Mouse (Mus musculus): ENCODE results near the gene Edn2. TPM values are rescaled to one million over a fixed set of nuclear protein-coding genes. Genes with fewer than 3 reads are reported as not detected.

Edn2 gene
- polyA plus RNA-seq, 1 experiment, result not detected

- DNase-seq (ENCODE audit: low read depth in 1 of 2, low spot score in 2 of 2), result no peak
- Histone ChIP-seq H3K36me3 (ENCODE audit: control insufficient read depth, insufficient read depth, low read length) (no peaks in the 10 kb centered on the region), H3K4me1 (ENCODE audit: control insufficient read depth, insufficient read depth, insufficient read length) (peaks cover 2% of the 10 kb centered on the region), H3K27me3 (ENCODE audit: control insufficient read depth, insufficient read depth, low read length) (no peaks in the 10 kb centered on the region), H3K27ac (ENCODE audit: insufficient read depth, low read length) (no peak overlapping the region), H3K4me3 (ENCODE audit: extremely low read depth, insufficient read depth, insufficient read length) (no peak overlapping the region)
- 86% methylated on average over 3 of the region's 3 CpGs for WGBS
- no peak for TF ChIP-seq POLR2A (IDR thresholded peaks at IDR 0.05; ENCODE audit: low read depth, low read length)
- no peak for TF ChIP-seq CTCF (IDR thresholded peaks at IDR 0.05; ENCODE audit: extremely low read depth, insufficient read depth, insufficient read length, insufficient replicate concordance)
Observed at GRCm38 (mm10) chr4:120153736-120154135, 7.3 kb upstream of the Edn2 start.

GRCm38 (mm10) chr4:120158714-120159310, 2.2 kb upstream of the Edn2 start:
- Histone ChIP-seq H3K27ac (ENCODE audit: insufficient read depth, low read length) (no peak overlapping the region), H3K4me1 (ENCODE audit: control insufficient read depth, insufficient read depth, insufficient read length) (no peaks in the 10 kb centered on the region), H3K27me3 (ENCODE audit: control insufficient read depth, insufficient read depth, low read length) (no peaks in the 10 kb centered on the region), H3K4me3 (ENCODE audit: extremely low read depth, insufficient read depth, insufficient read length) (no peak overlapping the region), H3K36me3 (ENCODE audit: control insufficient read depth, insufficient read depth, low read length) (no peaks in the 10 kb centered on the region)
- DNase-seq (ENCODE audit: low read depth in 1 of 2, low spot score in 2 of 2), result no peak
- WGBS, result 89% methylated on average over 5 of the region's 5 CpGs
- no peak for TF ChIP-seq CTCF (IDR thresholded peaks at IDR 0.05; ENCODE audit: extremely low read depth, insufficient read depth, insufficient read length, insufficient replicate concordance)
- no peak for TF ChIP-seq POLR2A (IDR thresholded peaks at IDR 0.05; ENCODE audit: low read depth, low read length)

- DNase-seq (ENCODE audit: low read depth in 1 of 2, low spot score in 2 of 2), result no peak
- Histone ChIP-seq H3K27me3 (ENCODE audit: control insufficient read depth, insufficient read depth, low read length) (no peaks in the 10 kb centered on the region), H3K4me1 (ENCODE audit: control insufficient read depth, insufficient read depth, insufficient read length) (no peaks in the 10 kb centered on the region), H3K27ac (ENCODE audit: insufficient read depth, low read length) (no peak overlapping the region), H3K4me3 (ENCODE audit: extremely low read depth, insufficient read depth, insufficient read length) (no peak overlapping the region), H3K36me3 (ENCODE audit: control insufficient read depth, insufficient read depth, low read length) (no peaks in the 10 kb centered on the region)
- WGBS, result 91% methylated on average over 8 of the region's 8 CpGs
- no peak for TF ChIP-seq CTCF (IDR thresholded peaks at IDR 0.05; ENCODE audit: extremely low read depth, insufficient read depth, insufficient read length, insufficient replicate concordance)
- no peak for TF ChIP-seq POLR2A (IDR thresholded peaks at IDR 0.05; ENCODE audit: low read depth, low read length)
Observed at GRCm38 (mm10) chr4:120162586-120162985, 1.6 kb downstream of the Edn2 start.

GRCm38 (mm10) chr4:120163242-120163641, 2.2 kb downstream of the Edn2 start:
- 69% methylated on average over 11 of the region's 11 CpGs for WGBS
- TF ChIP-seq CTCF (IDR thresholded peaks at IDR 0.05; ENCODE audit: extremely low read depth, insufficient read depth, insufficient read length, insufficient replicate concordance) (no peak), POLR2A (IDR thresholded peaks at IDR 0.05; ENCODE audit: low read depth, low read length) (no peak)
- Histone ChIP-seq H3K36me3 (ENCODE audit: control insufficient read depth, insufficient read depth, low read length) (no peaks in the 10 kb centered on the region), H3K4me3 (ENCODE audit: extremely low read depth, insufficient read depth, insufficient read length) (no peak overlapping the region), H3K27me3 (ENCODE audit: control insufficient read depth, insufficient read depth, low read length) (no peaks in the 10 kb centered on the region), H3K4me1 (ENCODE audit: control insufficient read depth, insufficient read depth, insufficient read length) (no peaks in the 10 kb centered on the region), H3K27ac (ENCODE audit: insufficient read depth, low read length) (no peak overlapping the region)
- DNase-seq (ENCODE audit: low read depth in 1 of 2, low spot score in 2 of 2), result no peak

GRCm38 (mm10) chr4:120164316-120164715, 3.3 kb downstream of the Edn2 start:
- H3K36me3 ChIP-seq (ENCODE audit: control insufficient read depth, insufficient read depth, low read length), result no peaks in the 10 kb centered on the region
- no peak overlapping the region for H3K27ac ChIP-seq (ENCODE audit: insufficient read depth, low read length)
- H3K27me3 ChIP-seq (ENCODE audit: control insufficient read depth, insufficient read depth, low read length), result no peaks in the 10 kb centered on the region
- TF ChIP-seq POLR2A (IDR thresholded peaks at IDR 0.05; ENCODE audit: low read depth, low read length) (no peak), CTCF (IDR thresholded peaks at IDR 0.05; ENCODE audit: extremely low read depth, insufficient read depth, insufficient read length, insufficient replicate concordance) (no peak)
- H3K4me3 ChIP-seq (ENCODE audit: extremely low read depth, insufficient read depth, insufficient read length), result no peak overlapping the region
- DNase-seq (ENCODE audit: low read depth in 1 of 2, low spot score in 2 of 2), result no peak
- no peaks in the 10 kb centered on the region for H3K4me1 ChIP-seq (ENCODE audit: control insufficient read depth, insufficient read depth, insufficient read length)
- WGBS, result 85% methylated on average over 5 of the region's 5 CpGs

GRCm38 (mm10) chr4:120167778-120168177, 6.8 kb downstream of the Edn2 start:
- DNase-seq (ENCODE audit: low read depth in 1 of 2, low spot score in 2 of 2), result no peak
- Histone ChIP-seq H3K27me3 (ENCODE audit: control insufficient read depth, insufficient read depth, low read length) (no peaks in the 10 kb centered on the region), H3K4me1 (ENCODE audit: control insufficient read depth, insufficient read depth, insufficient read length) (no peaks in the 10 kb centered on the region), H3K4me3 (ENCODE audit: extremely low read depth, insufficient read depth, insufficient read length) (no peak overlapping the region), H3K27ac (ENCODE audit: insufficient read depth, low read length) (no peak overlapping the region), H3K36me3 (ENCODE audit: control insufficient read depth, insufficient read depth, low read length) (no peaks in the 10 kb centered on the region)
- WGBS, result 95% methylated on average over 6 of the region's 6 CpGs
- TF ChIP-seq CTCF (IDR thresholded peaks at IDR 0.05; ENCODE audit: extremely low read depth, insufficient read depth, insufficient read length, insufficient replicate concordance) (no peak), POLR2A (IDR thresholded peaks at IDR 0.05; ENCODE audit: low read depth, low read length) (no peak)

- TF ChIP-seq CTCF (IDR thresholded peaks at IDR 0.05; ENCODE audit: extremely low read depth, insufficient read depth, insufficient read length, insufficient replicate concordance), result no peak
- TF ChIP-seq POLR2A (IDR thresholded peaks at IDR 0.05; ENCODE audit: low read depth, low read length), result no peak
- Histone ChIP-seq H3K4me1 (ENCODE audit: control insufficient read depth, insufficient read depth, insufficient read length) (no peaks in the 10 kb centered on the region), H3K36me3 (ENCODE audit: control insufficient read depth, insufficient read depth, low read length) (no peaks in the 10 kb centered on the region), H3K27me3 (ENCODE audit: control insufficient read depth, insufficient read depth, low read length) (no peaks in the 10 kb centered on the region), H3K27ac (ENCODE audit: insufficient read depth, low read length) (no peak overlapping the region), H3K4me3 (ENCODE audit: extremely low read depth, insufficient read depth, insufficient read length) (no peak overlapping the region)
- WGBS, result 93% methylated on average over 4 of the region's 4 CpGs
- no peak for DNase-seq (ENCODE audit: low read depth in 1 of 2, low spot score in 2 of 2)
Observed at GRCm38 (mm10) chr4:120168346-120168745, 7.3 kb downstream of the Edn2 start.

Measured in spleen, adult 2 months (tissue).